Mouse (Mus musculus): ENCODE measurements at regions not wholly inside any gene's neighbourhood (a gene's known extent, or its start where the extent isn't known, plus 50 kb on each side); places are given as distances from the start of the nearest gene placed in this dataset.

- no peak for DNase-seq (ENCODE audit: low read depth)
Measured at GRCm38 (mm10) chr10:8020113-8020512, 64.1 kb upstream of the Tab2 start.

- no peak for DNase-seq (ENCODE audit: low read depth)
Measured at GRCm38 (mm10) chr10:8018229-8019026, 62.4 kb upstream of the Tab2 start.

- no peak for DNase-seq (ENCODE audit: low read depth)
Measured at GRCm38 (mm10) chr10:8016741-8017140, 60.7 kb upstream of the Tab2 start.

GRCm38 (mm10) chr10:8011744-8012143 lies 55.7 kb upstream of the Tab2 start:
- no peak for DNase-seq (ENCODE audit: low read depth)

- no peak for DNase-seq (ENCODE audit: low read depth)
Measured at GRCm38 (mm10) chr10:8011138-8011537, 55.1 kb upstream of the Tab2 start.

- no peak for DNase-seq (ENCODE audit: low read depth)
Measured at GRCm38 (mm10) chr10:8009855-8010254, 53.8 kb upstream of the Tab2 start.

GRCm38 (mm10) chr10:8007990-8008368 lies 51.9 kb upstream of the Tab2 start:
- no peak for DNase-seq (ENCODE audit: low read depth)

GRCm38 (mm10) chr10:8007286-8007989 lies 51.4 kb upstream of the Tab2 start:
- no peak for DNase-seq (ENCODE audit: low read depth)

Data from fibroblast of lung, adult 2 months (primary cell).